Mouse (Mus musculus) spleen, adult 2 months (tissue): ENCODE results near the gene Tmem72.

Experiments
- CTCF ChIP-seq: fragments of 200-500 bp; IDR thresholded peaks from 2 replicates; pipeline ENCODE4 v1.5.1; 2011; ENCODE audit warnings: mild to moderate bottlenecking, inconsistent platforms; ENCODE audit not compliant: insufficient read depth, insufficient read length, insufficient replicate concordance; ENCODE audit errors: extremely low read depth
- POLR2A ChIP-seq: fragments of 200-500 bp; IDR thresholded peaks from 2 replicates; pipeline ENCODE4 v1.6.1; 2011; ENCODE audit warnings: low read depth, low read length, inconsistent platforms

GRCm38 (mm10) chr6:116718361-116718760, 1.6 kb upstream of the Tmem72 start:
- TF ChIP-seq CTCF (no peak), POLR2A (no peak)
